Mouse (Mus musculus) neutrophil, adult 5-6 weeks (primary cell): ENCODE results near the gene Icam2. TPM values are rescaled to one million over a fixed set of nuclear protein-coding genes. Genes with fewer than 3 reads are reported as not detected.

ENCODE experiments used
- ATAC-seq: fragments of 151-379, 151-347 bp; 2 replicates; pipeline ENCODE4 v1.8.0; 2017; ENCODE audit warnings: mild to moderate bottlenecking, moderate TSS enrichment; ENCODE audit not compliant: insufficient number of reproducible peaks, poor library complexity, low FRiP score, severe bottlenecking; ENCODE audit errors: extremely low read depth
- total RNA-seq: library from RNA; stranded (forward); fragments of 200-1000 nt; gene quantifications from 2 replicates; pipeline ENCODE4 v1.2.3, GENCODE M21; 2017

Icam2 gene
- total RNA-seq, 1 experiment from 2014 or later = 128 TPM

- no peak for ATAC-seq
These were observed 5.4 kb upstream of the Icam2 start for GRCm38 (mm10) chr11:106393331-106393616.

GRCm38 (mm10) chr11:106392597-106393330 lies 4.9 kb upstream of the Icam2 start:
- ATAC-seq = no peak

GRCm38 (mm10) chr11:106391546-106392188 lies 3.8 kb upstream of the Icam2 start:
- ATAC-seq = peak; percentile 82

- no peak for ATAC-seq
These were observed 2.9 kb upstream of the Icam2 start for GRCm38 (mm10) chr11:106390757-106391156.

GRCm38 (mm10) chr11:106389611-106390010 lies 1.7 kb upstream of the Icam2 start:
- ATAC-seq = no peak

- ATAC-seq = no peak
These were observed 855 bp downstream of the Icam2 start for GRCm38 (mm10) chr11:106387020-106387419.

GRCm38 (mm10) chr11:106386409-106386808 lies 1.5 kb downstream of the Icam2 start:
- ATAC-seq = no peak

GRCm38 (mm10) chr11:106383051-106383790 lies 4.7 kb downstream of the Icam2 start:
- no peak for ATAC-seq

- ATAC-seq = no peak
These were observed 5.5 kb downstream of the Icam2 start for GRCm38 (mm10) chr11:106382424-106382823.

GRCm38 (mm10) chr11:106381883-106382282 lies 6.0 kb downstream of the Icam2 start:
- ATAC-seq = no peak

GRCm38 (mm10) chr11:106381011-106381410 lies 6.9 kb downstream of the Icam2 start:
- ATAC-seq = no peak

- no peak for ATAC-seq
These were observed 12.9 kb downstream of the Icam2 start for GRCm38 (mm10) chr11:106374979-106375378.

GRCm38 (mm10) chr11:106374559-106374958 lies 13.3 kb downstream of the Icam2 start:
- ATAC-seq = no peak

- no peak for ATAC-seq
These were observed 13.9 kb downstream of the Icam2 start for GRCm38 (mm10) chr11:106373998-106374397.

- peak; percentile 73; the same call in 1 of the 2 replicates for ATAC-seq
These were observed 21.6 kb downstream of the Icam2 start for GRCm38 (mm10) chr11:106366316-106366715.

- no peak for ATAC-seq
These were observed 22.5 kb downstream of the Icam2 start, which contains the start of gene Prr29 for GRCm38 (mm10) chr11:106365366-106365765. Gene Prr29 (plus strand): TSS chr11:106365472.

- no peak for ATAC-seq
These were observed 23.2 kb downstream of the Icam2 start for GRCm38 (mm10) chr11:106364712-106365111.

- peak; percentile 26; the same call in 1 of the 2 replicates for ATAC-seq
These were observed 28.5 kb downstream of the Icam2 start for GRCm38 (mm10) chr11:106359350-106359749.

- no peak for ATAC-seq
These were observed 32.3 kb downstream of the Icam2 start for GRCm38 (mm10) chr11:106355382-106356128.
